Mouse (Mus musculus) C2C12 (cell line): ENCODE measurements around the gene Wwox. TPM values are rescaled to one million over a fixed set of nuclear protein-coding genes. Genes with fewer than 3 reads are reported as not detected.

ENCODE experiments used
- H3K27me3 ChIP-seq: one replicate; pipeline ENCODE4 v1.6.1; 2011; ENCODE audit not compliant: control insufficient read depth, insufficient read depth, insufficient read length
- H3K36me3 ChIP-seq: one replicate; pipeline ENCODE4 v1.6.1; 2011; ENCODE audit not compliant: control insufficient read depth, insufficient read depth
- H3K4me3 ChIP-seq: one replicate; pipeline ENCODE4 v1.5.1; 2011; ENCODE audit warnings: mild to moderate bottlenecking, control low read depth; ENCODE audit not compliant: poor library complexity, insufficient read depth, severe bottlenecking
- H3K79me2 ChIP-seq: one replicate; pipeline ENCODE4 v1.6.1; 2011; ENCODE audit not compliant: control insufficient read depth, insufficient read depth
- H3K79me3 ChIP-seq: one replicate; pipeline ENCODE4 v1.6.1; 2011; ENCODE audit warnings: low read depth, control low read depth
- H3ac ChIP-seq: one replicate; pipeline ENCODE3; 2011; ENCODE audit warnings: low read depth; ENCODE audit not compliant: control insufficient read depth, insufficient read length
- CEBPB ChIP-seq: IDR thresholded peaks from one replicate; pipeline ENCODE4 v1.6.1; 2011; ENCODE audit warnings: low read depth, mild to moderate bottlenecking, control low read depth, moderate library complexity
- CTCF ChIP-seq: IDR thresholded peaks from one replicate; pipeline ENCODE4 v1.5.1; 2011; ENCODE audit not compliant: control insufficient read depth, insufficient read depth, insufficient read length
- FOSL1 ChIP-seq: IDR thresholded peaks from one replicate; pipeline ENCODE4 v1.8.0; 2011; ENCODE audit warnings: mild to moderate bottlenecking, low read length; ENCODE audit not compliant: poor library complexity, insufficient read depth, severe bottlenecking
- MAX ChIP-seq: IDR thresholded peaks from one replicate; pipeline ENCODE4 v1.6.1; 2011; ENCODE audit warnings: mild to moderate bottlenecking, control low read depth
- MYOD1 ChIP-seq: IDR thresholded peaks from one replicate; pipeline ENCODE4 v1.6.1; 2011; ENCODE audit warnings: low read depth; ENCODE audit not compliant: control insufficient read depth, insufficient read length
- MYOG ChIP-seq: IDR thresholded peaks from one replicate; pipeline ENCODE4 v1.6.1; 2011; ENCODE audit not compliant: control insufficient read depth, insufficient read length; ENCODE audit errors: extremely low read depth
- USF1 ChIP-seq: IDR thresholded peaks from one replicate; pipeline ENCODE4 v1.6.1; 2011; ENCODE audit warnings: low read depth, mild to moderate bottlenecking, control low read depth, moderate library complexity
- long read RNA-seq, 2 experiments: library from polyadenylated mRNA; unstranded; transcript quantifications; one replicate each; pipeline ENCODE4 v2.0.0; 2019 to 2020
- polyA plus RNA-seq: library from polyadenylated mRNA; unstranded; fragments of >200 nt; fragmentation: generic; extraction: Trizol; gene quantifications from one replicate; pipeline ENCODE4 v1.2.1, GENCODE M21; 2012; ENCODE audit warnings: missing spikeins

Gene Wwox
- 3.7 TPM for polyA plus RNA-seq
- long read RNA-seq, experiment 1, partial matches to known transcripts = 0 of 2 reads
- long read RNA-seq, experiment 1, other reads (novel, unspliced or antisense) = 2 of 2 reads
- long read RNA-seq, experiment 2, partial matches to known transcripts = 1 of 8 reads
- long read RNA-seq, experiment 2, other reads (novel, unspliced or antisense) = 5 of 8 reads

- TF ChIP-seq MYOG = no peak
- TF ChIP-seq FOSL1 = no peak
- TF ChIP-seq USF1 = no peak
- TF ChIP-seq CEBPB = no peak
- peak; percentile 84 for TF ChIP-seq CTCF
- no peak for TF ChIP-seq MYOD1
- peak; percentile 61 for TF ChIP-seq MAX
- Histone ChIP-seq H3ac (peak within 1 kb of the TSS; percentile 81), H3K4me3 (peak within 1 kb of the TSS; percentile 63), H3K36me3 (no peaks in the 10 kb centered on the region), H3K79me3 (no peaks in the 10 kb centered on the region), H3K79me2 (no peaks in the 10 kb centered on the region), H3K27me3 (no peaks in the 10 kb centered on the region)
Measured at GRCm38 (mm10) chr8:114439334-114440204, at the start of gene Wwox. Gene Wwox, plus strand, starts transcription at chr8:114439655.

GRCm38 (mm10) chr8:114390465-114391254 is 48.8 kb upstream of the Wwox start:
- no peaks in the 10 kb centered on the region for H3K79me2 ChIP-seq
- H3K79me3 ChIP-seq = no peaks in the 10 kb centered on the region

GRCm38 (mm10) chr8:114398326-114398725 is 41.1 kb upstream of the Wwox start:
- Histone ChIP-seq H3K4me3 (no peak overlapping the region), H3K79me3 (no peaks in the 10 kb centered on the region)

More at GRCm38 (mm10) chr8:114390465-114391254, 48.8 kb upstream of the Wwox start:
- Histone ChIP-seq H3ac (no peak overlapping the region), H3K4me3 (no peak overlapping the region), H3K36me3 (no peaks in the 10 kb centered on the region), H3K27me3 (no peaks in the 10 kb centered on the region)
- TF ChIP-seq USF1 (no peak), MYOG (no peak), CTCF (no peak), MYOD1 (no peak), MAX (no peak)

GRCm38 (mm10) chr8:114399273-114399672 is 40.2 kb upstream of the Wwox start:
- no peak overlapping the region for H3ac ChIP-seq
- no peaks in the 10 kb centered on the region for H3K36me3 ChIP-seq
- no peak overlapping the region for H3K4me3 ChIP-seq
- no peaks in the 10 kb centered on the region for H3K27me3 ChIP-seq
- TF ChIP-seq MYOG (no peak), CEBPB (no peak), MYOD1 (no peak), FOSL1 (no peak), MAX (no peak), USF1 (no peak), CTCF (no peak)
- no peaks in the 10 kb centered on the region for H3K79me2 ChIP-seq
- H3K79me3 ChIP-seq = no peaks in the 10 kb centered on the region

More at GRCm38 (mm10) chr8:114398326-114398725, 41.1 kb upstream of the Wwox start:
- H3ac ChIP-seq = no peak overlapping the region
- no peaks in the 10 kb centered on the region for H3K36me3 ChIP-seq
- H3K27me3 ChIP-seq = no peaks in the 10 kb centered on the region
- H3K79me2 ChIP-seq = no peaks in the 10 kb centered on the region
- TF ChIP-seq CEBPB (no peak), FOSL1 (no peak), MYOD1 (no peak), CTCF (no peak), MYOG (no peak), USF1 (no peak), MAX (no peak)

GRCm38 (mm10) chr8:114401679-114402078 is 37.8 kb upstream of the Wwox start:
- Histone ChIP-seq H3K36me3 (no peaks in the 10 kb centered on the region), H3K79me3 (no peaks in the 10 kb centered on the region), H3ac (no peak overlapping the region), H3K4me3 (no peak overlapping the region), H3K27me3 (no peaks in the 10 kb centered on the region), H3K79me2 (no peaks in the 10 kb centered on the region)
- TF ChIP-seq MYOD1 (no peak), MAX (no peak), CTCF (no peak), FOSL1 (no peak), USF1 (no peak), CEBPB (no peak), MYOG (no peak)
